Mouse (Mus musculus) hindbrain, embryonic 15.5 days (tissue): Measurements from ENCODE around the gene Nyap1. TPM values are rescaled to one million over a fixed set of nuclear protein-coding genes. Genes with fewer than 3 reads are reported as not detected.

Experiments used
- ATAC-seq: fragments of 200-750 bp; cut with Nextera tagmentation; 2 replicates; pipeline ENCODE4 v1.8.0; 2017; ENCODE audit warnings: low read depth, moderate number of reproducible peaks, moderate TSS enrichment; ENCODE audit not compliant: low FRiP score
- H3K27ac ChIP-seq: fragments of 300-500 bp; sonication (generic); replicated peaks from 2 replicates; pipeline ENCODE4 v1.5.1; 2015; ENCODE audit warnings: mild to moderate bottlenecking, inconsistent platforms
- H3K27me3 ChIP-seq: fragments of 300-500 bp; sonication (generic); 2 replicates; pipeline ENCODE4 v1.6.1; 2015; ENCODE audit warnings: control low read depth, inconsistent platforms
- H3K36me3 ChIP-seq: fragments of 300-500 bp; sonication (generic); 2 replicates; pipeline ENCODE4 v1.6.1; 2015; ENCODE audit warnings: control low read depth, inconsistent platforms
- H3K4me1 ChIP-seq: fragments of 300-500 bp; sonication (generic); replicated peaks from 2 replicates; pipeline ENCODE4 v1.6.1; 2015; ENCODE audit warnings: control low read depth, inconsistent platforms
- H3K4me2 ChIP-seq: fragments of 300-500 bp; sonication (generic); 2 replicates; pipeline ENCODE4 v1.6.1; 2015; ENCODE audit warnings: moderate library complexity, mild to moderate bottlenecking, inconsistent platforms
- H3K4me3 ChIP-seq: fragments of 300-500 bp; sonication (generic); 2 replicates; pipeline ENCODE4 v1.5.1; 2015; ENCODE audit warnings: mild to moderate bottlenecking, inconsistent platforms
- H3K9ac ChIP-seq: fragments of 300-500 bp; sonication (generic); 2 replicates; pipeline ENCODE4 v1.6.1; 2015; ENCODE audit warnings: inconsistent platforms
- H3K9me3 ChIP-seq: fragments of 300-500 bp; sonication (generic); 2 replicates; pipeline ENCODE4 v1.6.1; 2016; ENCODE audit warnings: control low read depth, inconsistent platforms
- WGBS: fragments of 180-500 bp; shearing (Covaris S2); methylation state at CpG from one replicate; pipeline ENCODE4 v1.1.7; 2015; 5-methylcytosine and 5-hydroxymethylcytosine counted together
- polyA plus RNA-seq: library from polyadenylated mRNA; unstranded; fragments of >200 nt; fragmentation: Nextera tagmentation; extraction: Ambion mirVana; gene quantifications from 2 replicates; pipeline ENCODE4 v1.2.1, GENCODE M21; 2015

Nyap1 gene
- polyA plus RNA-seq, 1 experiment from 2014 or later, result 48.5 TPM

- Histone ChIP-seq H3K4me2 (peak overlapping the region; percentile 89), H3K4me3 (peak overlapping the region; percentile 54), H3K27ac (peak overlapping the region; percentile 50; the same call in 1 of the 2 replicates), H3K27me3 (no peaks in the 10 kb centered on the region), H3K9ac (peak overlapping the region; percentile 68), H3K4me1 (peaks cover 37% of the 10 kb centered on the region), H3K9me3 (no peaks in the 10 kb centered on the region), H3K36me3 (0 out of 2 replicates have a peak, but pooled peaks cover 3% of the 10 kb centered on the region)
- ATAC-seq, result no peak
- 35% methylated on average over 5 of the region's 5 CpGs for WGBS
Observed at GRCm38 (mm10) chr5:137748130-137748770, 6.8 kb upstream of the Nyap1 start.

- peak overlapping the region; percentile 54 for H3K4me3 ChIP-seq
- 0 out of 2 replicates have a peak, but pooled peaks cover 3% of the 10 kb centered on the region for H3K36me3 ChIP-seq
- 6% methylated on average over 26 of the region's 26 CpGs for WGBS
- H3K9ac ChIP-seq, result peak overlapping the region; percentile 68
- no peaks in the 10 kb centered on the region for H3K9me3 ChIP-seq
- peak overlapping the region; percentile 85 for H3K27ac ChIP-seq
- ATAC-seq, result no peak
- peak overlapping the region; percentile 89 for H3K4me2 ChIP-seq
- no peaks in the 10 kb centered on the region for H3K27me3 ChIP-seq
- H3K4me1 ChIP-seq, result peaks cover 37% of the 10 kb centered on the region
Observed at GRCm38 (mm10) chr5:137747326-137747961, 6.0 kb upstream of the Nyap1 start.

- ATAC-seq, result no peak
- Histone ChIP-seq H3K4me1 (peaks cover 39% of the 10 kb centered on the region), H3K4me2 (peak overlapping the region; percentile 89), H3K36me3 (0 out of 2 replicates have a peak, but pooled peaks cover 3% of the 10 kb centered on the region), H3K27ac (peak overlapping the region; percentile 85), H3K9me3 (no peaks in the 10 kb centered on the region), H3K4me3 (peak overlapping the region; percentile 54), H3K27me3 (no peaks in the 10 kb centered on the region), H3K9ac (peak overlapping the region; percentile 68)
- WGBS, result 1% methylated on average over 16 of the region's 16 CpGs
Observed at GRCm38 (mm10) chr5:137746851-137747325, 5.5 kb upstream of the Nyap1 start.

- H3K4me1 ChIP-seq, result peaks cover 44% of the 10 kb centered on the region
- peak; percentile 9; the same call in 1 of the 2 replicates for ATAC-seq
- peak overlapping the region; percentile 85 for H3K27ac ChIP-seq
- 0 out of 2 replicates have a peak, but pooled peaks cover 3% of the 10 kb centered on the region for H3K36me3 ChIP-seq
- H3K27me3 ChIP-seq, result no peaks in the 10 kb centered on the region
- H3K4me3 ChIP-seq, result peak overlapping the region; percentile 54
- peak overlapping the region; percentile 89 for H3K4me2 ChIP-seq
- H3K9me3 ChIP-seq, result no peaks in the 10 kb centered on the region
- peak overlapping the region; percentile 68 for H3K9ac ChIP-seq
- 0% methylated on average over 20 of the region's 20 CpGs for WGBS
Observed at GRCm38 (mm10) chr5:137746282-137746850, 5.0 kb upstream of the Nyap1 start.

GRCm38 (mm10) chr5:137745214-137746171 lies 4.1 kb upstream of the Nyap1 start, which contains the start of gene Tsc22d4:
Tsc22d4 (plus strand) TSS chr5:137745730.
- Histone ChIP-seq H3K27me3 (no peaks in the 10 kb centered on the region), H3K4me2 (peak within 1 kb of the TSS; percentile 89), H3K4me3 (peak within 1 kb of the TSS; percentile 54)

GRCm38 (mm10) chr5:137744197-137744596 lies 2.8 kb upstream of the Nyap1 start:
- no peak for ATAC-seq
- no peaks in the 10 kb centered on the region for H3K9me3 ChIP-seq
- no peak overlapping the region for H3K4me2 ChIP-seq
- peaks cover 50% of the 10 kb centered on the region for H3K4me1 ChIP-seq
- H3K36me3 ChIP-seq, result no peaks in the 10 kb centered on the region
- 88% methylated on average over 7 of the region's 7 CpGs for WGBS
- H3K27ac ChIP-seq, result no peak overlapping the region
- no peak overlapping the region for H3K4me3 ChIP-seq
- no peaks in the 10 kb centered on the region for H3K27me3 ChIP-seq
- no peak overlapping the region for H3K9ac ChIP-seq

More at GRCm38 (mm10) chr5:137745214-137746171, 4.1 kb upstream of the Nyap1 start, which contains the start of gene Tsc22d4:
- H3K36me3 ChIP-seq, result no peaks in the 10 kb centered on the region
- peak; percentile 86 for ATAC-seq
- 4% methylated on average over 28 of the region's 28 CpGs for WGBS
- H3K27ac ChIP-seq, result peak within 1 kb of the TSS; percentile 85
- peak within 1 kb of the TSS; percentile 68 for H3K9ac ChIP-seq
- no peaks in the 10 kb centered on the region for H3K9me3 ChIP-seq
- H3K4me1 ChIP-seq, result peaks cover 46% of the 10 kb centered on the region

- H3K4me3 ChIP-seq, result no peak overlapping the region
- no peaks in the 10 kb centered on the region for H3K27me3 ChIP-seq
- no peak overlapping the region for H3K27ac ChIP-seq
- H3K4me2 ChIP-seq, result no peak overlapping the region
- peaks cover 50% of the 10 kb centered on the region for H3K4me1 ChIP-seq
- H3K9me3 ChIP-seq, result no peaks in the 10 kb centered on the region
- H3K36me3 ChIP-seq, result 0 out of 2 replicates have a peak, but pooled peaks cover 3% of the 10 kb centered on the region
- H3K9ac ChIP-seq, result no peak overlapping the region
- 94% methylated on average over 6 of the region's 6 CpGs for WGBS
- no peak for ATAC-seq
Observed at GRCm38 (mm10) chr5:137742836-137743235, 1.4 kb upstream of the Nyap1 start.

- Histone ChIP-seq H3K9me3 (no peaks in the 10 kb centered on the region), H3K9ac (no peak overlapping the region), H3K36me3 (0 out of 2 replicates have a peak, but pooled peaks cover 5% of the 10 kb centered on the region), H3K4me3 (peak overlapping the region; percentile 64), H3K27me3 (no peaks in the 10 kb centered on the region), H3K4me2 (peak overlapping the region; percentile 94), H3K27ac (no peak overlapping the region), H3K4me1 (peaks cover 47% of the 10 kb centered on the region)
- 71% methylated on average over 10 of the region's 10 CpGs for WGBS
- ATAC-seq, result no peak
Observed at GRCm38 (mm10) chr5:137742048-137742447, 641 bp upstream of the Nyap1 start.

GRCm38 (mm10) chr5:137740506-137740905 lies 901 bp downstream of the Nyap1 start:
- no peaks in the 10 kb centered on the region for H3K27me3 ChIP-seq
- H3K4me2 ChIP-seq, result peak overlapping the region; percentile 94
- H3K36me3 ChIP-seq, result peaks cover 16% of the 10 kb centered on the region
- WGBS, result 4% methylated on average over 11 of the region's 11 CpGs
- no peaks in the 10 kb centered on the region for H3K9me3 ChIP-seq
- H3K9ac ChIP-seq, result peak overlapping the region; percentile 62
- peak overlapping the region; percentile 64 for H3K4me3 ChIP-seq
- peaks cover 43% of the 10 kb centered on the region for H3K4me1 ChIP-seq
- no peak; the same call in 1 of the 2 replicates for ATAC-seq
- peak overlapping the region; percentile 93 for H3K27ac ChIP-seq

GRCm38 (mm10) chr5:137739471-137739870 lies 1.9 kb downstream of the Nyap1 start:
- peaks cover 17% of the 10 kb centered on the region for H3K36me3 ChIP-seq
- H3K4me2 ChIP-seq, result peak overlapping the region; percentile 94
- H3K4me1 ChIP-seq, result peaks cover 50% of the 10 kb centered on the region
- ATAC-seq, result no peak
- 31% methylated on average over 9 of the region's 9 CpGs for WGBS
- H3K27ac ChIP-seq, result peak overlapping the region; percentile 93
- H3K4me3 ChIP-seq, result peak overlapping the region; percentile 64
- no peaks in the 10 kb centered on the region for H3K9me3 ChIP-seq
- no peaks in the 10 kb centered on the region for H3K27me3 ChIP-seq
- peak overlapping the region; percentile 62 for H3K9ac ChIP-seq

- no peaks in the 10 kb centered on the region for H3K9me3 ChIP-seq
- H3K4me1 ChIP-seq, result peaks cover 59% of the 10 kb centered on the region
- H3K4me2 ChIP-seq, result peak overlapping the region; percentile 94
- peaks cover 17% of the 10 kb centered on the region for H3K36me3 ChIP-seq
- no peak for ATAC-seq
- peak overlapping the region; percentile 64 for H3K4me3 ChIP-seq
- 31% methylated on average over 5 of the region's 5 CpGs for WGBS
- peak overlapping the region; percentile 93 for H3K27ac ChIP-seq
- no peaks in the 10 kb centered on the region for H3K27me3 ChIP-seq
- peak overlapping the region; percentile 62 for H3K9ac ChIP-seq
Observed at GRCm38 (mm10) chr5:137738516-137738915, 2.9 kb downstream of the Nyap1 start.
